Mouse (Mus musculus) lung, embryonic 15.5 days (tissue): Measurements from ENCODE around the gene Fbxl13. TPM values are rescaled to one million over a fixed set of nuclear protein-coding genes. Genes with fewer than 3 reads are reported as not detected.

ENCODE experiments used
- ATAC-seq: fragments of 200-750 bp; cut with Nextera tagmentation; 2 replicates; pipeline ENCODE4 v1.8.0; 2017; ENCODE audit warnings: moderate number of reproducible peaks, borderline replicate concordance; ENCODE audit not compliant: low FRiP score, low TSS enrichment; ENCODE audit errors: extremely low read depth
- H3K27ac ChIP-seq: fragments of 300-500 bp; sonication (generic); 2 replicates; pipeline ENCODE4 v1.5.1; 2015; ENCODE audit warnings: moderate library complexity, mild to moderate bottlenecking, inconsistent platforms
- H3K27me3 ChIP-seq: fragments of 300-500 bp; sonication (generic); 2 replicates; pipeline ENCODE4 v1.6.1; 2015; ENCODE audit warnings: inconsistent platforms
- H3K36me3 ChIP-seq: fragments of 300-500 bp; sonication (generic); 2 replicates; pipeline ENCODE4 v1.6.1; 2015; ENCODE audit warnings: inconsistent platforms
- H3K4me1 ChIP-seq: fragments of 300-500 bp; sonication (generic); 2 replicates; pipeline ENCODE4 v1.6.1; 2015; ENCODE audit warnings: inconsistent platforms
- H3K4me2 ChIP-seq: fragments of 300-500 bp; sonication (generic); 2 replicates; pipeline ENCODE4 v1.6.1; 2015; ENCODE audit warnings: inconsistent platforms, mild to moderate bottlenecking, moderate library complexity
- H3K4me3 ChIP-seq: fragments of 300-500 bp; sonication (generic); 2 replicates; pipeline ENCODE4 v1.5.1; 2015; ENCODE audit warnings: mild to moderate bottlenecking, inconsistent platforms
- H3K9ac ChIP-seq: fragments of 300-500 bp; sonication (generic); 2 replicates; pipeline ENCODE4 v1.6.1; 2015; ENCODE audit warnings: inconsistent platforms
- H3K9me3 ChIP-seq: fragments of 300-500 bp; sonication (generic); 2 replicates; pipeline ENCODE4 v1.6.1; 2016; ENCODE audit warnings: inconsistent platforms
- WGBS: fragments of 180-500 bp; shearing (Covaris S2); methylation state at CpG from one replicate; pipeline ENCODE4 v1.1.7; 2015; 5-methylcytosine and 5-hydroxymethylcytosine counted together
- polyA plus RNA-seq: library from polyadenylated mRNA; unstranded; fragments of >200 nt; fragmentation: Nextera tagmentation; extraction: Ambion mirVana; gene quantifications from 2 replicates; pipeline ENCODE4 v1.2.1, GENCODE M21; 2015

Fbxl13 gene
- polyA plus RNA-seq, 1 experiment from 2014 or later, result 0.72 TPM

GRCm38 (mm10) chr5:21491469-21491868 is 154.0 kb downstream of the Fbxl13 start:
- ATAC-seq, result no peak
- peaks cover 8% of the 10 kb centered on the region for H3K4me1 ChIP-seq
- 82% methylated on average over 2 of the region's 2 CpGs for WGBS

GRCm38 (mm10) chr5:21489135-21489534 is 156.3 kb downstream of the Fbxl13 start:
- ATAC-seq, result no peak
- WGBS, result 61% methylated on average over 4 of the region's 4 CpGs
- H3K27me3 ChIP-seq, result no peaks in the 10 kb centered on the region
- H3K27ac ChIP-seq, result peak overlapping the region; percentile 25; the same call in 1 of the 2 replicates
- H3K4me3 ChIP-seq, result no peak overlapping the region
- peaks cover 4% of the 10 kb centered on the region for H3K4me1 ChIP-seq
- no peaks in the 10 kb centered on the region for H3K36me3 ChIP-seq
- no peaks in the 10 kb centered on the region for H3K9me3 ChIP-seq
- no peak overlapping the region for H3K4me2 ChIP-seq
- no peak overlapping the region for H3K9ac ChIP-seq

More at GRCm38 (mm10) chr5:21491469-21491868, 154.0 kb downstream of the Fbxl13 start:
- H3K36me3 ChIP-seq, result no peaks in the 10 kb centered on the region
- no peak overlapping the region for H3K4me2 ChIP-seq
- H3K27me3 ChIP-seq, result no peaks in the 10 kb centered on the region
- no peaks in the 10 kb centered on the region for H3K9me3 ChIP-seq
- H3K4me3 ChIP-seq, result no peak overlapping the region
- H3K9ac ChIP-seq, result no peak overlapping the region
- H3K27ac ChIP-seq, result no peak overlapping the region

- peak; percentile 39; the same call in 1 of the 2 replicates for ATAC-seq
- peaks cover 4% of the 10 kb centered on the region for H3K4me1 ChIP-seq
- no peak overlapping the region for H3K4me3 ChIP-seq
- no peak overlapping the region for H3K9ac ChIP-seq
- 66% methylated on average over 5 of the region's 5 CpGs for WGBS
- H3K9me3 ChIP-seq, result no peaks in the 10 kb centered on the region
- peak overlapping the region; percentile 25; the same call in 1 of the 2 replicates for H3K27ac ChIP-seq
- H3K27me3 ChIP-seq, result no peaks in the 10 kb centered on the region
- no peak overlapping the region for H3K4me2 ChIP-seq
- H3K36me3 ChIP-seq, result no peaks in the 10 kb centered on the region
Measured at GRCm38 (mm10) chr5:21488506-21488905, 156.9 kb downstream of the Fbxl13 start.

- H3K4me1 ChIP-seq, result peaks cover 4% of the 10 kb centered on the region
- no peak overlapping the region for H3K9ac ChIP-seq
- no peaks in the 10 kb centered on the region for H3K27me3 ChIP-seq
- H3K9me3 ChIP-seq, result no peaks in the 10 kb centered on the region
- no peak for ATAC-seq
- no peaks in the 10 kb centered on the region for H3K36me3 ChIP-seq
- H3K4me3 ChIP-seq, result no peak overlapping the region
- H3K27ac ChIP-seq, result no peak overlapping the region
- no peak overlapping the region for H3K4me2 ChIP-seq
- WGBS, result 76% methylated on average over 3 of the region's 3 CpGs
Measured at GRCm38 (mm10) chr5:21487716-21488115, 157.7 kb downstream of the Fbxl13 start.

DNA sequence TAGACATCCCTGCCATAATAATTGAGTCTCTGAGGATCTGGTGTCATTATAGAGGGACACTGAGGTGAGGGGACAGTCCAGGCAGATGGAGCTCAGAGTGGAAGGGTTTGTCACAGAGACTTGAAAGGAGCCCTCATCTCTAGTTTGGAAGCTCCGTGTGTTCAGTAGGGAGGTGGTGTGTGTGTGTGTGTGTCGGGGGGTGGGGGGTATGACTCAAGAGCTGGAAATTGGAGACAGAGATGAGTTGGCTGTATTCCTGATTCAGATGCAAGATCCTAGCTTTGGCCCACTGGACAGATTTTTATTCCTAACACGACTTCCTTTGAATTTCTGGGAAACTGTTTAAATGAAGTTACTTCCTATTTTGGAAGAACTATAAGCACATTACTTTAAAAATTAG is 158.1 kb downstream of the Fbxl13 start:
- ATAC-seq, result no peak
- Histone ChIP-seq H3K36me3 (no peaks in the 10 kb centered on the region), H3K27ac (no peak overlapping the region), H3K4me3 (no peak overlapping the region), H3K9me3 (no peaks in the 10 kb centered on the region), H3K4me2 (no peak overlapping the region), H3K9ac (no peak overlapping the region), H3K27me3 (no peaks in the 10 kb centered on the region), H3K4me1 (peaks cover 4% of the 10 kb centered on the region)
- 47% methylated on average over 3 of the region's 3 CpGs for WGBS

DNA sequence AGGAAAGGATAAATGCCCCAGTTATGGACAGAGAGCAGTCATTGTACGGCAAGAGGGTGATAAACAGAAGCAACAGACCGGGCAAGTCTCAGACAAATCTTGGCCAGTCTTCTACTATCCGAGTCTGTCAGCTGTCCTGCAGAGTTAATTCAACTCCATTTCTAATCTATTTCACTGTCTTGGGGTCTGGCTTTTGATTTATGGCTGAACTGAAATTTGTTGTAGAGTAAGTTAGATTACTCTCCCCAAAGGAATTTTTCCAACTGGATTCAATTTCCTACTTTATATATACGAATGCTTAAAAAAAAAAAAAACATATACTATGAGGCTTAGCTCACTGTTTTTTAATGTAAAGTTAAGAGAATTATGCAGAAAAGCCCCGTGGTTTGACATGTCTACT is 158.6 kb downstream of the Fbxl13 start:
- Histone ChIP-seq H3K9ac (no peak overlapping the region), H3K4me3 (no peak overlapping the region), H3K27ac (no peak overlapping the region), H3K4me1 (peaks cover 4% of the 10 kb centered on the region), H3K9me3 (no peaks in the 10 kb centered on the region), H3K36me3 (no peaks in the 10 kb centered on the region), H3K27me3 (no peaks in the 10 kb centered on the region), H3K4me2 (no peak overlapping the region)
- no peak for ATAC-seq
- 53% methylated on average over 5 of the region's 5 CpGs for WGBS

GRCm38 (mm10) chr5:21485197-21485829 is 160.1 kb downstream of the Fbxl13 start:
- H3K9me3 ChIP-seq, result no peaks in the 10 kb centered on the region

DNA sequence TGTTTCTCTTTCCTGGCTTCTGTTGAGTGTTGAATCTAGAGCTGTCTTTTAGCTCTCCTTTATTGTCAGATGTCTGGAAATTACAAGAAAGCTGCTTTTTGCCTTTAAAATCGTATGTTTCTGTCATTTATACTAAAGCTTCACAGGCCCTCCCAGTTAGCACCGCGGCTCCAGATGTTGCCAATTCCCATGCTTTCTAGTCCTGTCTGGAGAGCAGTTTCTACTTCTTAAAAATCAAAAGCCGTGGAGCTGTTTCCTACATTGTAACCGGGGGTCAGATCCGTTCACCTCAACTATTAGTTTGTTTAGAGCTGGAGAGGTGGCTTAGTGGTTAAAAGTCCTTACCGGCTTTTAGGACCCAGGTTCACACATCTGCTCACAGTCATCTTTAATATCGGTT is 162.2 kb downstream of the Fbxl13 start:
- no peak overlapping the region for H3K27ac ChIP-seq
- H3K4me1 ChIP-seq, result no peaks in the 10 kb centered on the region
- no peak for ATAC-seq
- H3K9me3 ChIP-seq, result no peaks in the 10 kb centered on the region
- 70% methylated on average over 8 of the region's 8 CpGs for WGBS
- H3K36me3 ChIP-seq, result no peaks in the 10 kb centered on the region
- H3K4me3 ChIP-seq, result no peak overlapping the region
- no peak overlapping the region for H3K9ac ChIP-seq
- H3K27me3 ChIP-seq, result no peaks in the 10 kb centered on the region
- no peak overlapping the region for H3K4me2 ChIP-seq

More at GRCm38 (mm10) chr5:21485197-21485829, 160.1 kb downstream of the Fbxl13 start:
- no peak overlapping the region for H3K4me3 ChIP-seq
- ATAC-seq, result no peak
- H3K27ac ChIP-seq, result no peak overlapping the region
- H3K27me3 ChIP-seq, result no peaks in the 10 kb centered on the region
- H3K36me3 ChIP-seq, result no peaks in the 10 kb centered on the region
- H3K4me1 ChIP-seq, result peaks cover 4% of the 10 kb centered on the region
- H3K4me2 ChIP-seq, result no peak overlapping the region
- 84% methylated on average over 8 of the region's 8 CpGs for WGBS
- no peak overlapping the region for H3K9ac ChIP-seq

DNA sequence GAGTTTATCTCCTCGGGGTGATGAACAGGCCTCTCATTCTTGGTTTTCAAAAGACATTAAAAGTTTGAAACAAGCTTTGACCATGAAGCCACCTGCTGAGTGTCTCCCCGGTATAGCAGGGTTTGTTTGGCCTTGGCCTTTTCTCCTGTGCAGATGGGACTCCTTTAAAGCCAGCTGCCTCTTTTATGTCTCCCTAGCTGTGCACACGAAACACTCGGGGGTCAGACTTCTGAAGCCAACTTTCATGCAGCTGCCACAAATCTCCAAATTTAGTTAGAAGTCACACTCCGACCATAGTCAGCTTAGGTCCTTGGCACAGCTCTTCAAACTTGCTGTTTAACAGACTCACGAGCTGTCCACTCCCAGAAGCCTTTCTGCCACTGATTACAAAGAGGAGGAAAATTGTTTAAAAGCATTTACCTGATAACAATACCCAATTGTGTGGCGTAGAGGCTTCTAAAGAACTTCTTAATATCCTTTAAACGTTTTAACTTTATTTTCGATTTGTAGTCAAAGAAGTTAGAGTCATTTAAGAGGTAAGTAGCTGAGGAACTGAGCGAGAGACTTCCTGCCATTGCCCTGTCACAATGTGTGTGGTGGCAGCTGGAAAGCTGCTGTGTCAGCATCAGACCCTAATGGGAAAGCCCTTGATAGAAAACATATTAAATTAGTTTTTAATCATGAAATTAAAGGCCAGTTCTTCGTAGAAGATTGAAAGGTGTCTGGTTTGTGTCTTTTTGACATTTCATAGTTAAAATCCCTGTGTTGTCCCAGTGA is 162.8 kb downstream of the Fbxl13 start:
- H3K9ac ChIP-seq, result no peak overlapping the region
- H3K27ac ChIP-seq, result 0 out of 2 replicates have a peak overlapping the region, but pooled peaks have one; percentile 23
- ATAC-seq, result no peak; the same call in 1 of the 2 replicates

GRCm38 (mm10) chr5:21481521-21481920 is 163.9 kb downstream of the Fbxl13 start:
- no peaks in the 10 kb centered on the region for H3K9me3 ChIP-seq
- H3K4me2 ChIP-seq, result no peak overlapping the region
- no peak for ATAC-seq
- no peaks in the 10 kb centered on the region for H3K36me3 ChIP-seq
- no peaks in the 10 kb centered on the region for H3K4me1 ChIP-seq
- H3K9ac ChIP-seq, result no peak overlapping the region
- H3K27ac ChIP-seq, result no peak overlapping the region
- WGBS, result 87% methylated on average over 6 of the region's 6 CpGs
- no peak overlapping the region for H3K4me3 ChIP-seq
- no peaks in the 10 kb centered on the region for H3K27me3 ChIP-seq

More for the DNA sequence above, 162.8 kb downstream of the Fbxl13 start:
- H3K36me3 ChIP-seq, result no peaks in the 10 kb centered on the region
- H3K27me3 ChIP-seq, result no peaks in the 10 kb centered on the region
- H3K4me3 ChIP-seq, result no peak overlapping the region
- 43% methylated on average over 11 of the region's 11 CpGs for WGBS
- no peaks in the 10 kb centered on the region for H3K9me3 ChIP-seq
- no peak overlapping the region for H3K4me2 ChIP-seq
- H3K4me1 ChIP-seq, result no peaks in the 10 kb centered on the region

DNA sequence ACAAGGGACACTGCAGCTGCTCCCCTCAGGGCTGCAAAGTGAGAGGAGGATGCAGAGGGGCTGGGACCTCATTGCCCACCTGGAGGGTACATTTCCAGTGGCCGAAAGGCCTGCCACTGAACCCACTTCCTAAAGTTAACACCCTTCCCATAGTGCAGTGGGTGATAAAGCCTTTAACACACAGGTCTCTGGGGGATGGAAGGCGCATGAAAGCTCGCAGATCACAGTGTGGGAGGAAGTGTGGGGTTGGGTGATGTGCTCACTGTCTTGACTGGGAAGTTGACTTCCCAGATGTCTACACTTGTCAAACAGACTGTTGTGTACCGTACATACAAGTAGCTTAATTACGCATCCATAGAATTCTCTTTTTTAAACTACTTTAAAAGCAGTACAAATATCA is 165.7 kb downstream of the Fbxl13 start:
- H3K9ac ChIP-seq, result no peak overlapping the region
- no peaks in the 10 kb centered on the region for H3K4me1 ChIP-seq
- no peak overlapping the region for H3K4me3 ChIP-seq
- no peak overlapping the region for H3K4me2 ChIP-seq
- 91% methylated on average over 5 of the region's 5 CpGs for WGBS
- no peak overlapping the region for H3K27ac ChIP-seq
- H3K27me3 ChIP-seq, result no peaks in the 10 kb centered on the region
- no peaks in the 10 kb centered on the region for H3K9me3 ChIP-seq
- ATAC-seq, result no peak
- H3K36me3 ChIP-seq, result no peaks in the 10 kb centered on the region

GRCm38 (mm10) chr5:21478428-21478827 is 167.0 kb downstream of the Fbxl13 start:
- H3K4me2 ChIP-seq, result no peak overlapping the region
- ATAC-seq, result no peak
- no peaks in the 10 kb centered on the region for H3K27me3 ChIP-seq
- no peaks in the 10 kb centered on the region for H3K4me1 ChIP-seq
- no peak overlapping the region for H3K9ac ChIP-seq
- no peaks in the 10 kb centered on the region for H3K36me3 ChIP-seq
- WGBS, result 88% methylated on average over 5 of the region's 5 CpGs
- H3K4me3 ChIP-seq, result no peak overlapping the region
- no peaks in the 10 kb centered on the region for H3K9me3 ChIP-seq
- no peak overlapping the region for H3K27ac ChIP-seq
